Mouse (Mus musculus) lung, adult 2 months (tissue): ENCODE data around the gene Mrpl43.

ENCODE experiments used
- CTCF ChIP-seq: fragments of 200-500 bp; IDR thresholded peaks from 2 replicates; pipeline ENCODE4 v1.5.1; 2011; ENCODE audit warnings: mild to moderate bottlenecking, low read length, control low read depth; ENCODE audit not compliant: insufficient read depth
- POLR2A ChIP-seq: fragments of 200-500 bp; IDR thresholded peaks from 2 replicates; pipeline ENCODE4 v1.6.1; 2011; ENCODE audit warnings: low read depth, mild to moderate bottlenecking, control low read depth, low read length, borderline replicate concordance; ENCODE audit errors: extremely low read depth

- TF ChIP-seq CTCF: peak; percentile 97
- TF ChIP-seq POLR2A: no peak
Observed at GRCm38 (mm10) chr19:45031780-45032179, 25.5 kb upstream of the Mrpl43 start.
